Mouse (Mus musculus) frontal cortex, adult 2 months (tissue): ENCODE measurements around the gene Rps15. TPM values are rescaled to one million over a fixed set of nuclear protein-coding genes. Genes with fewer than 3 reads are reported as not detected.
"Not testable (repeated sequence)": the region's sequence is repeated elsewhere in the genome, so short reads cannot be mapped to it uniquely, and the experiment has no call there.

Experiments
- DNase-seq, 2 experiments: peaks; one replicate each; pipeline ENCODE4 v3.0.0; 2022; ENCODE audit warnings: low spot score in 1 of 2; ENCODE audit errors: extremely low spot score in 1 of 2
- polyA plus RNA-seq: library from polyadenylated mRNA; depleted of rRNA; stranded (reverse); fragments of >200 nt; gene quantifications from 2 replicates; pipeline ENCODE4 v1.2.3, GENCODE M21; 2012; rRNA removed

Rps15 gene
- 2,217 and 2,507 TPM in 2 replicates for polyA plus RNA-seq

DNA sequence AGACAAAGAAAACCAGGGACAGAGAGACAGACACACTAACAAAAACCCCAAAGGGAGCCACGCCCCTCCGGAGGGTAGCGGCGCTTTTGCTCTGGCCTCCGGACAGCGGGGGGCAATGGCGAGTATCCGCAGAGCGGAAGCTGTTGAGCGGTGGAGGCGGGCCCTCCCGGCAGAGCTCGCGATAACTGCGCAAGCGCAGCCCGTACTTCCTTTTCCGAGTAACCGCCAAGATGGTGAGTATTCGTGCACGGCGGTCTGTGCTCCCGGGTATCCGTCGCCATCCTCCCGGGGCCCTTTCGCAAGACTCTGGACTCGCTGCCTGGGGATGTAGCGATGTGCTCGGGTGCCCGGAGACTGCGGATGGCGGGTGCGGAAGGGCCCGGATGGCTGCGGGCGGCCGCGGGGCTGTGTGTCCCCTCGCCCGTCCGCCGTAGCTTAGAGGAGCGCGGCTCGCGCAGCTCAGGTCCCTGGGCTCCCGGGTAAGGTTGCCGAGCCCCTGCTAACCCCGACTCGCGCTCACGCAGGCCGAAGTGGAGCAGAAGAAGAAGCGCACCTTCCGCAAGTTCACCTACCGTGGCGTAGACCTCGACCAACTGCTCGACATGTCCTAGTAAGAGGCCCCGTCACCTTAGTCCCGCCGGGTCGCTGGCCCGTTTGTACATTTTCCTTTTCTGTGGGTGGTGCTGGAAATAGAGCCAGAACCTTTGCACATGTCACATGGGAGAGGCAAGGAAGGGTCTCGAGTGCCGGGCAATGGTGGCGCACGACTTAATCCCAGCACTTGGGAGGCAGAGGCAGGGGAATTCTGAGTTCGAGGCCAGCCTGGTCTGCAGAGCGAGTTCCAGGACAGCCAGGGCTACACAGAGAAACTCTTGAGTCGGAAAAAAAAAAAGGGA is at the start of gene Rps15:
Gene Rps15, plus strand, starts transcription at position 203 of the 896 bp plus-strand sequence.
- peak; percentile 85 to 95 for DNase-seq

DNA sequence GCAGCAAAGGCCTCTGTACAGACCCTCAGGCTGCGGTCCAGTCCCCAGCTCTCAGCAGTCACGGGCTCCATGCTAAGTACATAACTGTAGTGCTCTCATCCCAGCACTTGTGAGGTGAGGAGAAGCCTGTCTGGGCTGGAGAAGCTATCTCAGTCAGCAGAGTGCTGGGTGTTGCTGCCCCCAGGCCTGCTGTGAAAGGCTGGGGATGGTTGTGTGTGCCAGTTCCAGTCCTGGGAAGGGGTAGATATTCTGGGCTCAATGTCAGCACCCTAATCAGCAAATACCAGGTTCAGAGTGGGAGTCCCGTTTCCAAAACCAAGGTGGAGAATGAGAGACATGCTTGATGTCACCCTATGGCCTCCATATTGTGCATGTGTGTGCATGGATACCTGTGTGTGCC is 49.6 kb upstream of the Rps15 start:
- no peak for DNase-seq

DNA sequence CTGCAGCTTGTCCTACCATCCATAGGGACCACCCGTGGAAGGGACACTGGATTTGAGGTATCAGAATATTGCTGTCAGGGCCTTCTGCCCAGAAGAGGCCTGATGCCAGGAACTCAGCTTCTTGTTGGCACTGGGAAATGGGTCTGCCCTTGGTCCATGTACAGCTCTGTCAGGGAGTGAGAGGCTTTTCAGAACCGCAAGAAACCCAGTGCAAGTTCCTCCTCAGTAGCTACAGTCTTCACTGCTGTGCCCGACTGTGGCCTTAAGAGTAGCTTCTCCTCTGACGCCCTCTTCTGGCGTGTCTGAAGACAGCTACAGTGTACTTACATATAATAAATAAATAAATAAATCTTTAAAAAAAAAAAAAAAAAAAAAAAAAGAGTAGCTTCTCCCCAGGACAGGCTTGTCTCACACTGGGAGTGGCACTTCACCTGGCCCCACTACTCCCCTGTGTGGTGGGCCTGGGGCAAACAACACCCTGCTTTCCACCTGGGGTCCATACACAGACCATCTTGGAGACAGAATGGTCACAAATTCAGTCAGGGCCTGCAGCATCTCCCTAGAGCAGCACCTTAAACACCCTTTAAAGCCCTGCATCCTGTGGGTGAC is 47.4 kb upstream of the Rps15 start:
- no peak for DNase-seq

DNA sequence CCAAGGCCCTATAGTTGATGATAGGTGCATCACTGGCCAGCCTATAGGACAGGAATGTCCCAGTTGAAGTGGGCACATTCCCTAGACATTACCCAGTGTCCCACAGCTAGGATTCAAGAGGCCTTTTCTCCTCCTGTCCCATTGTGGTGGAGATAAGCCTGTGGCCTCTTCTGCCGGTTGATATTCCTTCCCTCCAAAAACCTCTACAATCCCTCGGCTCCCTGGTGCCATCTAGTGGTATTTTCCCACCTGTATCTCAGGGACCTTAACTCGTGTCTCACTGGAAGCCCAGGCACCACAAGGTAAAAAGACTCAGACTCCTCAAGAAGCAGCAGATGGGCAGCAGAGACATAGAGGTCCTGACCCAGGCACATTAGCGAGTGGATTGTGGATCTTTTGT is 46.7 kb upstream of the Rps15 start:
- peak; percentile 73 to 95 for DNase-seq

DNA sequence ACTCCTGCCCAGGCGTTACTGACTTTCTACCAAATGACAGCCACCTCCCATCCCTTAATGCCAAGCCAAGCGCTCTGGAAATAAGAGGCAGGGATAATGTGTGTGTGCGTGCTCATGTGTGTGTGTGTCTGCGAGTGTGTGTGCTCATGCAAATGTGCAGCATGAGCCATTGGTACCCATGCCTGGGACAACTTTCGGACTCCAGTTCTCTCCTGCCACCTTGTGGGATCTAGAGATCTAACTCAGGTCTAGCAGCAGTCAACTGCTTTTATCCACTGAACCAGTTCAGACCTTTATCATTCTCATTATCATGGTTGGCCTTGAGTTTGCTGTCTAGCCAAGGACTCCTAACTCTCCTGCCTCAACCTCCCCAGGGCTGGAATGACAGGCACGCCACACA is 44.4 kb upstream of the Rps15 start:
- peak in 1 of 2 experiments; percentile 51 for DNase-seq

DNA sequence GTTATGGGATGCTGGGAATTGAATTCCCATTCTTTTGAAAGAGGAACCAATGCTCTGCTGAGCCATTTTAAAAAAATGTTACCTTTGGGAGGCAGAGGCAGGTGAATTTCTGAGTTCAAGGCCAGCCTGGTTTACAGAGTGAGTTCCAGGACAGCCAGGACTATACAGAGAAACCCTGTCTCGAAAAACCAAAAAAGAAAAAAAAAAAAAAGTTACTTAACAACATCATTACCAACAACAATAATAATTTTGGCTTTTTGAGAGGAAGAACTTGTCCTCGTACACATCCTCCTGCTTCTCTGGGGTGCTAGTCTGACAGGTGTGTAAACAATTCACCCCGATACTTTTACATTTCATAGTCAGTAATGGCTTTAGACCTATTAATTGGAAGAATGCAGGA is 43.8 kb upstream of the Rps15 start:
- not testable (repeated sequence) for DNase-seq

DNA sequence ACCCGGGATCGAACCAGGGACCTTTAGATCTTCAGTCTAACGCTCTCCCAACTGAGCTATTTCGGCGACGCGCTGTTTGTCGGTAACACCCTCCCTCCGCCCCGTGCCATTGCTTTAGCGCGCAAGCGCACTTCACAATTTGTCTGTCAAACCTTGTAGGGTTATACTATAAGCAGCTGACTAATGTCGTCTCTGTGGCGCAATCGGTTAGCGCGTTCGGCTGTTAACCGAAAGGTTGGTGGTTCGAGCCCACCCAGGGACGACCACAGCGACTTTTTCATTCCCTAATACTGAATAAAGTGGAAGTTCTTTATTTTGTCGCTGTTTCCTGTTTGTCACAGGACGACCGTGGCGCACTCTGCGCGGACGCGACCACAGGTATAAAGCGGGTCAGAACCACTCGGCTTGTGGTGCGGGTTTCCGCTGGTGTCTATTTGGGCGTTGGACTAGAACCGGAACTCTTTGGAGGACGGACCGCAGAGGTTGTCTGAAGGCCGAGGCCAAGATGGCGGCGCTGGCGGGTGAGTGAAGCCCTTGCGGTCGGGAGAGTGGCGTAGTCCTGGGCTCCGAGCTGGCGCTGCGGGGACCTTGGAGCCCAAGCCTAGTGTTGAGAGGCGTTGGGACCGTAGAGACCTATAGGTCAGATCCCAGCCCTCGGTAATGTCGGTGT is 43.1 kb upstream of the Rps15 start, which contains the start of gene Ndufs7:
Gene Ndufs7, plus strand, starts transcription at position 151 of the 670 bp plus-strand sequence.
- peak; percentile 93 to 99 for DNase-seq

DNA sequence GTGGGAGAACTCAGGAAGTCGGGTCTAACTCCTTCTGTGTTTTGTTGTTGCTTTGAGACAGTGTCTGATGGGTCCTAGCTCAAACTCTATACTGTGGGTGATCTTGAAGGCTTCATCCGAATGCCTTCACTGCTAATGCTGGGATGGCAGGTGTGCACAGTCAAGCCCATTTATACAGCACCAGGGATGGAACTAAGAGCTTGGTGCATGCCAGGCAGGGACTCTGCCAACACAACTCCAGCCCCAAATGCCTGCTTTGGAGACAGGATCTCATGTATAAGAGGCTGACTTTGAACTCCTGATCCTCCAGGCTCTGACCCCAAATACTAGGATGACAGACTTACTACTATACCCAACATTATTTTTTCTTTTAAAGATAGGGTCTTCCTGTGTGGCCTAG is 42.2 kb upstream of the Rps15 start:
- no peak for DNase-seq

DNA sequence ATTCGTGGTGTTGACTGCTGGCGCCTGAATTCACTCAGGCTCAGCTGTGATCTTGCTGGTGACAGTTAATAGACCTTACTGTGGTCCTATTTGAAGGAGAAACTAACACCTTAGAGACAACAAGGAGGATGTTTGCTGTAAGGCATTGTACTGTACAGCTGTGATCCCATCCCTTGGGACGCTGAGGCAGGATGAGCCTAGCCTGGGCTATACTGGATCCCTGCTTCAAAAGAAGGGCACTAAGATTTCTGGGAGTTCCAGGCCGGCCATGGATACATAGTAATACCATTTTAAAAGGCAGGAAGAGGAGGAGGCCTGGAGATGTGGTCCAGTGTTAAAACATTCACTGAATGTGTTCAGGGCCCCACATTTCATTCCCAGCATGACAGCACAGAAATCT is 41.7 kb upstream of the Rps15 start:
- no peak for DNase-seq

DNA sequence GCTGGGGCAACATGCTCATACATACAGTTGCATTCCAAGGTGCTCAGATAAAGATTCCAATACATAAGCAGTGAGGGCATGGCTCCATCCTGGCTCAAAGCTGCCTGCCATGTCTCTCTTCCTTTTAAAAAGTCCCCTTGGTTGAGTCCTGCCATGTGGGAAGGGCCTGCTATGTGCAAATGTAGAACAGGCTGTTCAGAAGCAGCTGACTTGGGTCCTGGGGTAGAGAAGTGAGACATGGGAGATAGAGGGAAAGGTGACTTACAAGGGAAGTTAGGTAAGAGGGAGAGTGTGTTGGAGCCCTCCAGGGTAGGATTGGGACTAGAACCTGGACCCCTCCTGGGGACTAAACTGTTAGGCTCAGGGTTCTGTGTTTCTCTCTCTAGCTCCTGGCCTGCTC is 40.2 kb upstream of the Rps15 start:
- no peak for DNase-seq

DNA sequence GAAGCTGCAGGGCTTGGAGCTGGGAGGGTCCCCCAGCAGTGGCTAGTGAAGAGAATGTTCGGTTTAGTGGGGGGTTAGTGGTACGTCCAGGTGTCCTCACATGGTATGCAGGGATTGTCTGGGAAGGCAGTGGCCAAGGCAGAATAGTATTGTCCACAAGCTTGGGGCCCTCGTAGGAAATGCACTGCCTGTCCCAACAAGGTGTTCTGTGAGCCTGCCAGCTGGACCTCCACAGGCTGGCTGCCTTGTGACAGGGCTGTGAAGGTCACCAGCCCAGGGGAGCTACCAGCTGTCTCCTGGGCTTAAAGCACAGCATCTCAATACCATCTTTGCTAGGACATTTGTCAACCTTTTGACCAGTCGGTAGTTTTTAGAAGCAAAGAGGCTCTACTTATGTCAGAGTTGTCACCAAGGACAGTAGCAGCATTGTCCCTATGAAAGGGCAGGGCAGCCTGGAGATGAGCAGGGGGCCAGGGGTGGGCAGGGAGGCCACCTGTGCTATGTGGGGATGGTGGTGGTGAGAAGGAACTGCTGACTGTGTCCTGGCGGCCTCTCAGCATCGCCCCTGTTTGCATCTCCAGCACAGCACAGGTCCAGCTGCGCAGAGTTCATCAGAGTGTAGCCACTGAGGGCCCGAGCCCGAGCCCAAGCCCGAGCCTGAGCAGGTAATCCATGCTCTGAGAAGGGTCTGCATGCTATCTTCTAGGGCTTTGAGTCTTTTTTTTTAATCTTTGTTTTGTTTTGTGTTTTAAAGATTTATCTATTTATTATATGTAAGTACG is 39.6 kb upstream of the Rps15 start:
- DNase-seq, result no peak

DNA sequence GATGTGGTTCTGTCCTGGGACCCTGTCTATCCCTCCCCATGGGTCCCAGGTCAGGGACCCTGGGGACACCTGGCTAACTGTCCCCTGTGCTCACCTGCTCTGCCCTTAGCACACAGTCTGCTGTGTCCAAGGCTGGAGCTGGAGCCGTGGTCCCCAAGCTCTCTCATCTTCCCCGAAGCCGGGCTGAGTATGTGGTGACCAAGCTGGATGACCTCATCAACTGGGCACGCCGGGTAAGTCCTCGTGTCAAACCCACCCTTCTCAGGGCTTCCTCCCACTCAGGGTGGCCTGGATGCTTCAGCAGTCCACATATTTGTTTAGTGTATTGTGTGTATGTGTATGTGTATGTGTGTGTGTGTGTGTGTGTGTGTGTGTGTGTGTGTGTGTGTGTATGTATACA is 38.7 kb upstream of the Rps15 start:
- DNase-seq, result no peak

DNA sequence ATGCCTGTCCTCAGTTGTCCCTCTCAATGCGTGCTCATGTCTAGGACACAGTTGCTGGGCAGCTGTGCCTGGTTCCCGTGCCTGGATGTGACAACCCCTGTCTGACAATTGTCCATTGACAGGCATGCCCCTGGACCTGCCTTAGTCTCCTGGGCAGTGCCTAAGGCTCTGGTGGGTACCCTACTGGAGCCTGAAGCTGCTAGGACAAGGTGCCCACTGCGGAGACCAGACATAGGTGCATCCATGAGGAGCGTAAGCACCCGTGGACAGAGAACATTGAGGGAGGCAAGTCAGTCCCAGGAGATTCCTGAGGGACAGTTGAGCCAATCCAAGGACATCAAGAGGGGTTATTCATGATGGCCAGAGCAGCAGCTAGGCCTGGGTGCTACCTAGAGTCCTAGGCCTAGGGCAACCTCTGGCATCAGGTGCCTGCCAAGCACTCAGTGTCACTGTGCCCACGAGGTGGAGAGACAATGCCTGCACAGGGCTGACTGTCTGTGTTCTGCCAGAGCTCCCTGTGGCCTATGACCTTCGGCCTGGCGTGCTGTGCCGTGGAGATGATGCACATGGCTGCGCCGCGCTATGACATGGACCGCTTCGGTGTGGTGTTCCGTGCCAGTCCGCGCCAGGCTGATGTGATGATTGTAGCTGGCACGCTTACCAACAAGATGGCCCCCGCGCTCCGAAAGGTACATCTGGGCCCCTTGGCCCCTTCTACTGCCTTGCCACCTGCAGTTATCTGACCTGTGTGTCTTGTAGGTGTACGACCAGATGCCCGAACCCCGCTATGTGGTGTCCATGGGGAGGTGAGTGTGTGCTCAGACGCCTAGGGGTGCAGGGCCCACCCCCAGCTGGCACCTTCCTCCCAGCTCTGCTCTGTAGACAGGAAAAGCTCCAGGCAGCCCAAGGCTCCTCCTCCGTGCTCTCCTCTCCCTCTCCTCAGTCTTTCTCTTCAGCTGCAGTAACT is 37.6 kb upstream of the Rps15 start:
- no peak for DNase-seq

DNA sequence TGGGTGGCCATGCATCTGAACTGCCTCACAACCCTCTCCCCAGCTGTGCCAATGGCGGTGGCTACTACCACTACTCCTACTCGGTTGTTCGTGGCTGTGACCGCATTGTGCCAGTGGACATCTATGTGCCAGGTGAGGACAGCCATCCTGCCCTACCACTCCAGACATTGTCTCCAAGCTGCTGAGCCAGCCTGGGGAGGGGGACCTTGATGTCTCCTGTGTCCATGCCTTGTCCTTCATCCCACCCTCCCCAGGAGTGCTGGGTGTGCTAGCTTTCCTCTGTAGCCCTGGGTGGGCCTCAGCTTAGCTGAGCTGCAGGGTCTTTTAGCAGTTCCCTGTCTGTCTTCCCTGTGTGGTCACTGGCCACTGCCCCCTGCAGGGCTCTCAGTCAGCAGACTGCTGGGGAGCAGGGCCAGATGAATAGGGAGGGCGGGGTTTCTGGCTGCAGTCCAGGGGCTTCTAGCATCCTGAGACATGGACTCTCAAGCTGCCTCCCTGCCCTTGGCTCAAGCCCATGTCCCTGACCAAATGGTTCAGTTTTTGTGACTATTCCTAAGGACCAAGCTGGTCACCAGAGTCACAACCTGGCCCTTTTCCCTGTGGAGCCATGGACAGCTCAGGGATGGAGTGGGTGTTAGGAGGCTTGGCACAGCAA is 36.2 kb upstream of the Rps15 start:
- no peak for DNase-seq

DNA sequence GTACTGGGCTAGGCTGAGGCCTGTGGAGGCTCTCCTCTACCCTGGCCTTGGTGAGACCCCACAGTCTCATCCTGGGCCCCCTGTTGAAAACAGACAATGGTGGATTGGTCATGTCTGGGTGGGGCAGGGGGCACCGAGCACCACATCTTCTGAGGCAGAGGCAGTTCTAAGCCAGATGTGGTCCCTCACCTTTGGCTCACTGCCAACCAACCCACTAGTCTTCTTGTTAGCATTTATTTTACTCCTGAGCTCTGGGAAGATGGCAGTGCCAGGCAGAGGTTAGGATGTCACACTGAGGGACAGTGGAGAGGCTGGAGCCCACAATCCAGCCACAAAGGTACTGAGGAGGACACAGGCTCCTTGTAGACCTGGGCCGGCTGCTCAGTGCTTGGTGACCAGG is 34.3 kb upstream of the Rps15 start:
- no peak for DNase-seq

DNA sequence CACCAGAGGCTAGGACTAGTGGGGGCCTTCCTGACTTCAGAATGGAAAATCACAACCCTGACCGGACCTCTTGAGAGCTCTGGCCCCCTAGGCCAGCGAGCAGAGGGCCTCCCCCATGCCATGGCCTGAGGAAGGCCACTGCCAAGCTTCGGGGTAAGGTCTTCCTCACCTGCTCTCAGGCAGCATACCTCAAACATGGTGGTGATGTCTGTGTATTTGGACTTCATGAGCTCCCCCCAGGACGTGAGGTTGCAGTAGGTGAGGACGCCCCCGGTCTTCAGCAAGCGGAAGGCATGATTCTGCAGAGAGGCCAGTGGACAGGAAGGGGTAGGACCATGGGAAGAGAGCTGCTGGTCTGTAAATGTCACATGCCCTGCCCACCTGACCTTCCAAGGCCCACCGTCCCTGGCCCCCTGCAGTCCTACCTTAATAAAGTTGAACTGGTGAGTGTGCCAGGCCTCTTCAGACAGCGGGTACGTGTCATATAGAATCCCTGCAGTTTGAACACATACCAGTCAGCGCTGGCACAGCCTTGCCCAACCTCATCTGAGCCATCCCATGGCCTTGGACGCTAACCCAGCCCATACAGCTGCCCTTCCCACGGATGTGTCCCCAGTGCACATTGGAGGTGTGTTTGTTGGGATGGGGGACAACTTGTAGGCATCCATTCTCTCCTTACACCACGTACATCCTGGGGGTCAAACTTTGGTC is 33.3 kb upstream of the Rps15 start:
- DNase-seq, result no peak

DNA sequence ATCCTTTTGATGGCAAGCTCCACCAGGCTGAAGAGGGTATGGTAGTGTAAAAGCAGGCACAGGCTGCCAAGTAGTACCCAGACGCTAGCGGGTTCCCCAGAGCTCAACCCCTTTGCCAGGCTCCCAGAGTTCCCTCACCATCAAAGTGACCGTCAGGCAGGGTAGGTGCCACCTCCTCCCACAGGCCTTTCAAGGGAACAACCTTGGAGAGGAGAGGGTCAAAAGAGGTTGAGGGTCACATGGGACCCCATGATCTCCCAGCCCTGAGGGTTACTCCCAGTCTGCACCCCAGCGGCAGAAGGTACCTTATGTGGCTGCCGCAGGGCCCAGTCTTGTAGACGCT is 32.8 kb upstream of the Rps15 start:
- DNase-seq, result no peak

DNA sequence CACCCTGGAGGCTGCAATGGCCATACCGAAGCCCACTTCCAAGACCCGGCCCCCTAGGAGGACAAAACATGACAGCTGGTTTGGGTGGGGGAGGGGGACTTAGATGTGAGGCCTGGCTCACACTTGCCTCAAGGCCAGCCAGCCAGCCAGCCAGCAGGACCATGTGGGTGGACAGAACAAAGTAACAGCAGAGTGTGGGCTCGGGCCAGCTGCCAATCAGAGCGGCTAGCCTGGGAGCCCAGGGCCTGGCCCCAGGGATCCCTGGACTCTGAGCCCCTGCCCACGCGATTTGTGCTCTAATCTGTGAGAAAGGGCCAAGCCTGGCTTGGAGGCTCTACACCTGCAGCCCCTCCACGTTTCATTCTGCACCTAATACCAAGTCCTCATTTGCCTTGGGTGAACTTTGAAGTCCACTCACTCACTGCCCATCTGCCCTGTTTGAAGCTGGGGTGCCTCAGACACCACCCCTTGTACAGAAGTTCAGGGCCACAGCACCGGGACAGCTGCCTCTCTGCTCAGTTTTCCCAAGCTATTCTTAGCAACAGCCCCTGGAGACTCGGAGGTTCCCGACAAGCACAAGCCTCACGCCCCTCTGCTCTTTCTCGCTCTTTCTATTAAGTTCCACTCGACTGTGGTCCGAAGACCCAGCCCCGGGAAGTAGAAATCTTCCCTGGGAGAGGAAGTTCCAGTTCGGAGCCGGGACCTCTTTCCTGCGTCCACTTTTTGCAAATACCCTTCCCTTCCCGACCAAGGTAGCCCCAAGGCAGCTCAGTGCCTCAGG is 32.2 kb upstream of the Rps15 start:
- DNase-seq, result peak; percentile 72 to 79
